ENCODE assay signal across 14 mouse cellular contexts in the genomic region with DNA sequence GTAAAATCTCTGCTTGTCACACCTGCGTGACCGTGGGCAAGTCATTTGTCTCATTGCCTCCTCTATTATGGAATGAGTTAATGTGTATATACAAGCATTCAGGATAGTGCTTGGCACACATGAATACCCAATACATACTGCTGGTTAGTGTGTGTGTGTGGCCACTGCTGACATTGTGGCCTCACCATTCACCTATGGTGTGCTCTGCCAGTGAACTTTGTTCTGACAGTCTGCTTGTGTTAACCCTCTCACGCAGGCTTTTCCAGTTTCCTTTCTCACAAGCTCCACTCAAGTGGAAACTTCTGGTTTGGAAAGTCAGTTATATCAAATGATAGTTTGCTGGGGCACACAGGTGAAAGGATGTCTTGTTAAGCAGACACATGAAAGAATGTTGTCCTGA. TPM values are rescaled to one million over a fixed set of nuclear protein-coding genes. Genes with fewer than 3 reads are reported as not detected.
A peak's percentile ranks its signal among the peaks of the same experiment; 100 is the strongest.
DNase-seq lines count a peak whose midpoint lies in the region; ATAC-seq lines count a peak whose summit lies in the region.
"Had no signal": no experiment of that assay in that cellular context is flagged by ENCODE, and none has a peak within 500 bp of the region (broad histone marks: within the 10 kb centered on the region; RNA-seq: fewer than 3 reads in every experiment).

No protein-coding gene starts in this region.

- H3K4me2 ChIP-seq in forebrain, embryonic 13.5 days: no peak overlapping the region
- H3K4me2 ChIP-seq in forebrain, embryonic 15.5 days (replicated peaks): no peak overlapping the region
- H3K4me2 ChIP-seq in liver, embryonic 13.5 days: no peak overlapping the region
- no peak overlapping the region for H3K4me2 ChIP-seq in liver, embryonic 12.5 days
- no peak overlapping the region; the same call in 1 of the 2 replicates for H3K4me2 ChIP-seq in limb, embryonic 11.5 days (ENCODE audit: low read depth, severe bottlenecking)
- no peak overlapping the region for H3K4me2 ChIP-seq in stomach, embryonic 15.5 days
- H3K4me2 ChIP-seq: hindbrain, embryonic 15.5 days; midbrain, embryonic 11.5 days had no signal

- 85% methylated on average over 3 of the region's 3 CpGs for WGBS in forebrain, embryonic 13.5 days
- 86% methylated on average over 3 of the region's 3 CpGs for WGBS in forebrain, embryonic 15.5 days
- 86% methylated on average over 3 of the region's 3 CpGs for WGBS in liver, embryonic 13.5 days (ENCODE audit: insufficient replicate concordance)
- WGBS in liver, embryonic 12.5 days (ENCODE audit: insufficient replicate concordance): 80% methylated on average over 3 of the region's 3 CpGs
- WGBS in limb, embryonic 11.5 days: 96% methylated on average over 3 of the region's 3 CpGs
- 80% methylated on average over 3 of the region's 3 CpGs for WGBS in stomach, embryonic 15.5 days

- no peak overlapping the region for H3K4me3 ChIP-seq in forebrain, embryonic 13.5 days
- no peak overlapping the region for H3K4me3 ChIP-seq in forebrain, embryonic 15.5 days
- H3K4me3 ChIP-seq in liver, embryonic 13.5 days (replicated peaks): no peak overlapping the region
- no peak overlapping the region for H3K4me3 ChIP-seq in liver, embryonic 12.5 days
- H3K4me3 ChIP-seq in limb, embryonic 11.5 days (ENCODE audit: low read depth, low read length): no peak overlapping the region
- no peak overlapping the region for H3K4me3 ChIP-seq in stomach, embryonic 15.5 days (replicated peaks)
- H3K4me3 ChIP-seq: hindbrain, embryonic 15.5 days had no signal

- H3K4me1 ChIP-seq in forebrain, embryonic 13.5 days: peaks cover 40% of the 10 kb centered on the region
- peaks cover 35% of the 10 kb centered on the region for H3K4me1 ChIP-seq in forebrain, embryonic 15.5 days
- H3K4me1 ChIP-seq in liver, embryonic 13.5 days (replicated peaks): peaks cover 47% of the 10 kb centered on the region
- peaks cover 49% of the 10 kb centered on the region for H3K4me1 ChIP-seq in liver, embryonic 12.5 days
- peaks cover 29% of the 10 kb centered on the region for H3K4me1 ChIP-seq in limb, embryonic 11.5 days (ENCODE audit: control insufficient read depth, insufficient read depth, low read length)
- H3K4me1 ChIP-seq in stomach, embryonic 15.5 days: peaks cover 44% of the 10 kb centered on the region

- H3K9ac ChIP-seq in forebrain, embryonic 13.5 days: no peak overlapping the region
- no peak overlapping the region for H3K9ac ChIP-seq in forebrain, embryonic 15.5 days (replicated peaks)
- H3K9ac ChIP-seq in liver, embryonic 13.5 days: no peak overlapping the region
- H3K9ac ChIP-seq in liver, embryonic 12.5 days: no peak overlapping the region
- H3K9ac ChIP-seq in limb, embryonic 11.5 days (ENCODE audit: low read length): no peak overlapping the region
- H3K9ac ChIP-seq in stomach, embryonic 15.5 days: no peak overlapping the region
- H3K9ac ChIP-seq: hindbrain, embryonic 15.5 days had no signal

- peak overlapping the region; percentile 88; the same call in 1 of the 2 replicates for H3K27ac ChIP-seq in forebrain, embryonic 13.5 days
- H3K27ac ChIP-seq in forebrain, embryonic 15.5 days (replicated peaks): no peak overlapping the region
- 0 out of 2 replicates have a peak overlapping the region, but pooled peaks have one; percentile 15 for H3K27ac ChIP-seq in liver, embryonic 13.5 days
- no peak overlapping the region for H3K27ac ChIP-seq in liver, embryonic 12.5 days
- peak overlapping the region; percentile 85 for H3K27ac ChIP-seq in limb, embryonic 11.5 days (replicated peaks; ENCODE audit: low read depth, low read length)
- peak overlapping the region; percentile 97; the same call in 1 of the 2 replicates for H3K27ac ChIP-seq in stomach, embryonic 15.5 days
- H3K27ac ChIP-seq: hindbrain, embryonic 15.5 days had no signal

- no peaks in the 10 kb centered on the region for H3K27me3 ChIP-seq in forebrain, embryonic 13.5 days
- no peaks in the 10 kb centered on the region for H3K27me3 ChIP-seq in forebrain, embryonic 15.5 days
- no peaks in the 10 kb centered on the region for H3K27me3 ChIP-seq in liver, embryonic 13.5 days
- H3K27me3 ChIP-seq in liver, embryonic 12.5 days (replicated peaks): 0 out of 2 replicates have a peak, but pooled peaks cover 4% of the 10 kb centered on the region
- no peaks in the 10 kb centered on the region for H3K27me3 ChIP-seq in limb, embryonic 11.5 days (ENCODE audit: control insufficient read depth, insufficient read depth, low read length)
- H3K27me3 ChIP-seq in stomach, embryonic 15.5 days (replicated peaks): no peaks in the 10 kb centered on the region
- H3K27me3 ChIP-seq: hindbrain, embryonic 15.5 days had no signal

- H3K9me3 ChIP-seq in forebrain, embryonic 13.5 days (replicated peaks): no peaks in the 10 kb centered on the region
- no peaks in the 10 kb centered on the region for H3K9me3 ChIP-seq in forebrain, embryonic 15.5 days
- no peaks in the 10 kb centered on the region for H3K9me3 ChIP-seq in liver, embryonic 13.5 days (replicated peaks)
- H3K9me3 ChIP-seq in liver, embryonic 12.5 days (replicated peaks): no peaks in the 10 kb centered on the region
- no peaks in the 10 kb centered on the region for H3K9me3 ChIP-seq in limb, embryonic 11.5 days (ENCODE audit: control insufficient read depth, low read length)
- no peaks in the 10 kb centered on the region for H3K9me3 ChIP-seq in stomach, embryonic 15.5 days
- H3K9me3 ChIP-seq: hindbrain, embryonic 15.5 days had no signal

- peaks cover 6% of the 10 kb centered on the region; the same call in 1 of the 2 replicates for H3K36me3 ChIP-seq in forebrain, embryonic 13.5 days (ENCODE audit: poor library complexity, severe bottlenecking)
- 0 out of 2 replicates have a peak, but pooled peaks cover 5% of the 10 kb centered on the region for H3K36me3 ChIP-seq in forebrain, embryonic 15.5 days
- peaks cover 6% of the 10 kb centered on the region for H3K36me3 ChIP-seq in liver, embryonic 13.5 days
- peaks cover 9% of the 10 kb centered on the region for H3K36me3 ChIP-seq in liver, embryonic 12.5 days
- peaks cover 2% of the 10 kb centered on the region; the same call in 1 of the 2 replicates for H3K36me3 ChIP-seq in limb, embryonic 11.5 days (ENCODE audit: control insufficient read depth, insufficient read depth, low read length)
- H3K36me3 ChIP-seq in stomach, embryonic 15.5 days: peaks cover 7% of the 10 kb centered on the region; the same call in 1 of the 2 replicates

- DNase-seq in liver, embryonic 13.5 days: no peak
- no peak for DNase-seq in limb, embryonic 11.5 days (ENCODE audit: low spot score)
- no peak for DNase-seq in ovary, postnatal 36 days (ENCODE audit: low spot score)
- DNase-seq in urinary bladder, postnatal 25 days (ENCODE audit: low spot score): no peak
- DNase-seq: cerebellum, postnatal 25 days; heart, postnatal 14 days; lung, postnatal 14 days; thymus, postnatal 36 days had no signal

- no peak for ATAC-seq in forebrain, embryonic 13.5 days
- no peak for ATAC-seq in forebrain, embryonic 15.5 days (replicated peaks)
- ATAC-seq in liver, embryonic 13.5 days (ENCODE audit: low read depth): no peak
- no peak for ATAC-seq in liver, embryonic 12.5 days
- ATAC-seq in limb, embryonic 11.5 days (ENCODE audit: insufficient number of reproducible peaks, low FRiP score, low TSS enrichment, low read depth): no peak
- no peak for ATAC-seq in stomach, embryonic 15.5 days (ENCODE audit: insufficient read depth, low FRiP score, low read depth)

RNA-seq across cellular contexts. Expression of a gene that starts 1.5 kb away (rescaled TPM):
- polyA plus RNA-seq in forebrain, embryonic 13.5 days (2015; fragmentation: Nextera tagmentation; extraction: Ambion mirVana): 3.8 and 4.4 TPM in 2 replicates
- polyA plus RNA-seq in forebrain, embryonic 15.5 days (2015; fragmentation: Nextera tagmentation; extraction: Ambion mirVana): 3.8 and 5.8 TPM in 2 replicates
- 1.8 and 2.2 TPM in 2 replicates for polyA plus RNA-seq in liver, embryonic 13.5 days (2015; fragmentation: Nextera tagmentation; extraction: Ambion mirVana)
- polyA plus RNA-seq in liver, embryonic 12.5 days (2016; fragmentation: Nextera tagmentation; extraction: Ambion mirVana): 3.6 and 4.6 TPM in 2 replicates
- polyA plus RNA-seq in limb, embryonic 11.5 days (2014; fragmentation: Nextera tagmentation; extraction: Ambion mirVana): 19.6 and 21.4 TPM in 2 replicates
- 15.6 and 17.0 TPM in 2 replicates for polyA plus RNA-seq in stomach, embryonic 15.5 days (2015; fragmentation: Nextera tagmentation; extraction: Ambion mirVana)

RNA-seq across cellular contexts. Expression of a gene that starts 2.3 kb away (rescaled TPM):
- polyA plus RNA-seq in forebrain, embryonic 13.5 days (2015; fragmentation: Nextera tagmentation; extraction: Ambion mirVana): 36.6 and 40.8 TPM in 2 replicates
- polyA plus RNA-seq in forebrain, embryonic 15.5 days (2015; fragmentation: Nextera tagmentation; extraction: Ambion mirVana): 43.1 and 47.9 TPM in 2 replicates
- 26.9 and 28.9 TPM in 2 replicates for polyA plus RNA-seq in liver, embryonic 13.5 days (2015; fragmentation: Nextera tagmentation; extraction: Ambion mirVana)
- 40.6 and 43.6 TPM in 2 replicates for polyA plus RNA-seq in liver, embryonic 12.5 days (2016; fragmentation: Nextera tagmentation; extraction: Ambion mirVana)
- polyA plus RNA-seq in limb, embryonic 11.5 days (2014; fragmentation: Nextera tagmentation; extraction: Ambion mirVana): 83.9 and 85.5 TPM in 2 replicates
- polyA plus RNA-seq in stomach, embryonic 15.5 days (2015; fragmentation: Nextera tagmentation; extraction: Ambion mirVana): 59.3 and 63.4 TPM in 2 replicates

RNA-seq across cellular contexts. Expression of a gene that starts 20.9 kb away (rescaled TPM):
- polyA plus RNA-seq in forebrain, embryonic 13.5 days (2015; fragmentation: Nextera tagmentation; extraction: Ambion mirVana): 0.19 and 0.36 TPM in 2 replicates
- 0.10 and 0.19 TPM in 2 replicates for polyA plus RNA-seq in forebrain, embryonic 15.5 days (2015; fragmentation: Nextera tagmentation; extraction: Ambion mirVana)
- 0.07 and 0.16 TPM in 2 replicates for polyA plus RNA-seq in liver, embryonic 13.5 days (2015; fragmentation: Nextera tagmentation; extraction: Ambion mirVana)
- polyA plus RNA-seq in liver, embryonic 12.5 days (2016; fragmentation: Nextera tagmentation; extraction: Ambion mirVana): 0.13 and 0.26 TPM in 2 replicates
- polyA plus RNA-seq in limb, embryonic 11.5 days (2014; fragmentation: Nextera tagmentation; extraction: Ambion mirVana): 0.32 and 0.70 TPM in 2 replicates
- 0.24 and 0.26 TPM in 2 replicates for polyA plus RNA-seq in stomach, embryonic 15.5 days (2015; fragmentation: Nextera tagmentation; extraction: Ambion mirVana)

RNA-seq across cellular contexts. Expression of a gene that starts 33.3 kb away (rescaled TPM):
- polyA plus RNA-seq in forebrain, embryonic 13.5 days (2015; fragmentation: Nextera tagmentation; extraction: Ambion mirVana): 7.7 and 9.6 TPM in 2 replicates
- polyA plus RNA-seq in forebrain, embryonic 15.5 days (2015; fragmentation: Nextera tagmentation; extraction: Ambion mirVana): 9.4 and 10.5 TPM in 2 replicates
- polyA plus RNA-seq in liver, embryonic 13.5 days (2015; fragmentation: Nextera tagmentation; extraction: Ambion mirVana): 3.1 and 3.3 TPM in 2 replicates
- 3.7 TPM in 2 replicates for polyA plus RNA-seq in liver, embryonic 12.5 days (2016; fragmentation: Nextera tagmentation; extraction: Ambion mirVana)
- polyA plus RNA-seq in limb, embryonic 11.5 days (2014; fragmentation: Nextera tagmentation; extraction: Ambion mirVana): 9.8 and 10.9 TPM in 2 replicates
- polyA plus RNA-seq in stomach, embryonic 15.5 days (2015; fragmentation: Nextera tagmentation; extraction: Ambion mirVana): 3.8 and 4.8 TPM in 2 replicates

RNA-seq across cellular contexts. Expression of a gene that starts 58.6 kb away (rescaled TPM):
- polyA plus RNA-seq in forebrain, embryonic 13.5 days (2015; fragmentation: Nextera tagmentation; extraction: Ambion mirVana): 4.8 and 5.4 TPM in 2 replicates
- polyA plus RNA-seq in forebrain, embryonic 15.5 days (2015; fragmentation: Nextera tagmentation; extraction: Ambion mirVana): 8.7 and 8.8 TPM in 2 replicates
- 11.2 and 11.4 TPM in 2 replicates for polyA plus RNA-seq in liver, embryonic 13.5 days (2015; fragmentation: Nextera tagmentation; extraction: Ambion mirVana)
- 14.8 and 15.0 TPM in 2 replicates for polyA plus RNA-seq in liver, embryonic 12.5 days (2016; fragmentation: Nextera tagmentation; extraction: Ambion mirVana)
- 11.7 and 12.3 TPM in 2 replicates for polyA plus RNA-seq in limb, embryonic 11.5 days (2014; fragmentation: Nextera tagmentation; extraction: Ambion mirVana)
- polyA plus RNA-seq in stomach, embryonic 15.5 days (2015; fragmentation: Nextera tagmentation; extraction: Ambion mirVana): 29.2 and 29.6 TPM in 2 replicates

Comparison
In these comparisons a context has a peak if more than half of its experiments do, and no peak if none do; other contexts are left out.
1. H3K27ac ChIP-seq: peak in forebrain, embryonic 13.5 days (single experiment), liver, embryonic 13.5 days (single experiment), limb, embryonic 11.5 days (single experiment) and stomach, embryonic 15.5 days (single experiment); none in forebrain, embryonic 15.5 days (single experiment) and liver, embryonic 12.5 days (single experiment).